Mouse (Mus musculus): ENCODE measurements around the gene Sik2. TPM values are rescaled to one million over a fixed set of nuclear protein-coding genes. Genes with fewer than 3 reads are reported as not detected.

Sik2 gene
- polyA plus RNA-seq, 1 experiment from 2014 or later = 7.0 TPM

GRCm38 (mm10) chr9:50981499-50982190, 27.2 kb downstream of the Sik2 start:
- WGBS (ENCODE audit: insufficient replicate concordance) = 78% methylated on average over 4 of the region's 4 CpGs
- no peak overlapping the region for H3K9ac ChIP-seq
- H3K4me3 ChIP-seq (replicated peaks) = no peak overlapping the region
- no peaks in the 10 kb centered on the region for H3K27me3 ChIP-seq
- ATAC-seq (ENCODE audit: low read depth) (no peak), DNase-seq (no peak)
- no peak overlapping the region for H3K27ac ChIP-seq
- H3K9me3 ChIP-seq (replicated peaks) = no peaks in the 10 kb centered on the region
- H3K4me1 ChIP-seq (replicated peaks) = peaks cover 3% of the 10 kb centered on the region; the same call in 1 of the 2 replicates
- H3K4me2 ChIP-seq = no peak overlapping the region
- 0 out of 2 replicates have a peak, but pooled peaks cover 2% of the 10 kb centered on the region for H3K36me3 ChIP-seq

DNA sequence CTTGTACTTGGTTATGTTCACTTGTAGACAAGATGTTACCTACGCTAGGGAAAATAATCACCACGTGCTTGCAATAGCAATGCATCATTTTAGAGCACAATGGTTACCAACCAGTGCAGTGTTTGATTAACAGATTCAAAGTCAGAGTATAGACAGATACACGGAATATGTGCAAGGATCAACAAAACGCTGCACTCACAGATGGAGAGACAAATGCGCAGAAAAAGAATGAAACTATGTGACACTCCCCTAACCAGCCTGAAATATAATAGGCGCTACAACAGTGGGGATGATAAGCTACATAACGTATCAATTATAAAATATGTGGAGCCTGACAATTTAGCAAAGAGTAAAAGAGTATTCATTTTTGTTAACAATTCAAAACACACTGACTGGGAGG, 34.2 kb downstream of the Sik2 start:
- DNase-seq = no peak
- ATAC-seq (ENCODE audit: low read depth) = no peak
- WGBS (ENCODE audit: insufficient replicate concordance) = 84% methylated on average over 7 of the region's 7 CpGs
- Histone ChIP-seq H3K9ac (no peak overlapping the region), H3K9me3 (replicated peaks) (no peaks in the 10 kb centered on the region), H3K4me3 (replicated peaks) (no peak overlapping the region), H3K27me3 (no peaks in the 10 kb centered on the region), H3K36me3 (no peaks in the 10 kb centered on the region), H3K27ac (no peak overlapping the region), H3K4me1 (replicated peaks) (peaks cover 7% of the 10 kb centered on the region; the same call in 1 of the 2 replicates), H3K4me2 (no peak overlapping the region)

- 25% methylated on average over 4 of the region's 4 CpGs for WGBS (ENCODE audit: insufficient replicate concordance)
- no peak for DNase-seq
- H3K36me3 ChIP-seq = no peaks in the 10 kb centered on the region
These were observed 38.5 kb downstream of the Sik2 start for GRCm38 (mm10) chr9:50970413-50970812.

DNA sequence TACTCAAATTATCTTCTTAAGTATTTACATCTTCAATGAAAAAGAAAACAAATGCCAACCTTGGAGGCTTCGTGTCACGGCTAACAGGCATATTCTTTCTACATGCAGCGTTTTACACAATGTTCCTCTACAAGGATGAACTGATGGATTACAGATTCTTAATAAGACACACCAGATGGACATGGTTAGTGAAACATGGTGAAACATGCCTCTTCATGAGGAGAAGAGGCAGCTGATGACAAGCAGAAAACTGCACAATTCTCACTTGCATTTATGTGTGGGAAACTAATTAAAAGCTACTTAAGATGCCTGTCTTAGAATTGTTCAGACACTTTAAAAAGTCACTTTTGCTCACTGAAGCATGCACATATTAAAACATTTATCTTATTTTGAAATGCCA, 39.6 kb downstream of the Sik2 start:
- DNase-seq = no peak
- Histone ChIP-seq H3K27ac (no peak overlapping the region), H3K4me2 (no peak overlapping the region), H3K27me3 (no peaks in the 10 kb centered on the region), H3K4me3 (replicated peaks) (no peak overlapping the region), H3K9ac (no peak overlapping the region), H3K9me3 (replicated peaks) (no peaks in the 10 kb centered on the region), H3K4me1 (replicated peaks) (peaks cover 20% of the 10 kb centered on the region), H3K36me3 (no peaks in the 10 kb centered on the region)
- ATAC-seq (ENCODE audit: low read depth) = no peak
- WGBS (ENCODE audit: insufficient replicate concordance) = 92% methylated on average over 3 of the region's 3 CpGs

More at GRCm38 (mm10) chr9:50970413-50970812, 38.5 kb downstream of the Sik2 start:
- Histone ChIP-seq H3K4me2 (no peak overlapping the region), H3K9ac (no peak overlapping the region), H3K4me3 (replicated peaks) (no peak overlapping the region), H3K27ac (no peak overlapping the region), H3K9me3 (replicated peaks) (no peaks in the 10 kb centered on the region), H3K4me1 (replicated peaks) (peaks cover 15% of the 10 kb centered on the region), H3K27me3 (no peaks in the 10 kb centered on the region)
- ATAC-seq (ENCODE audit: low read depth) = no peak

DNA sequence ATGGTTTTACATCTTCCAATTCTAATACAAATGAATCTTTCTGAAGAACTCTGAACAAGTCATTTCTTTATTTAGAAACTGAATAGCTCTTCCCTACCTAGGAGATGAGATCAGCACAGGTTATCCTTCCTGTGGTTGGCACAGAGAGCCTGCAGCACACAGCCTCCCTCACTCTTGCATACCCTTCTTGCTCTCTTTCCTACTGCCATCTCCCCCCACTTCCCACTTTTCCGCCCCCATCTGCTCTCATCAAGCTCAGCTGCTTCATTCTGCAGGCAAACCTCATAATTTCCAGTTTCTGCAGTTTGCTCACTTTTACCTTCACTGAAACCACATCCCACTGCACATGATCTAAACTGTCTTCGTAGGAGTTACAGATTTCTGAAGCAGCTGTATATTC, 42.6 kb downstream of the Sik2 start:
- 44% methylated on average over 2 of the region's 2 CpGs for WGBS (ENCODE audit: insufficient replicate concordance)
- no peak overlapping the region for H3K27ac ChIP-seq
- no peak for DNase-seq
- H3K9ac ChIP-seq = no peak overlapping the region
- peaks cover 23% of the 10 kb centered on the region for H3K4me1 ChIP-seq (replicated peaks)
- H3K9me3 ChIP-seq (replicated peaks) = no peaks in the 10 kb centered on the region
- no peak overlapping the region for H3K4me3 ChIP-seq (replicated peaks)
- H3K36me3 ChIP-seq = no peaks in the 10 kb centered on the region
- H3K27me3 ChIP-seq = no peaks in the 10 kb centered on the region
- no peak for ATAC-seq (ENCODE audit: low read depth)
- H3K4me2 ChIP-seq = no peak overlapping the region

- DNase-seq = no peak
- H3K9me3 ChIP-seq (replicated peaks) = no peaks in the 10 kb centered on the region
These were observed 43.5 kb downstream of the Sik2 start for GRCm38 (mm10) chr9:50965392-50965791.

DNA sequence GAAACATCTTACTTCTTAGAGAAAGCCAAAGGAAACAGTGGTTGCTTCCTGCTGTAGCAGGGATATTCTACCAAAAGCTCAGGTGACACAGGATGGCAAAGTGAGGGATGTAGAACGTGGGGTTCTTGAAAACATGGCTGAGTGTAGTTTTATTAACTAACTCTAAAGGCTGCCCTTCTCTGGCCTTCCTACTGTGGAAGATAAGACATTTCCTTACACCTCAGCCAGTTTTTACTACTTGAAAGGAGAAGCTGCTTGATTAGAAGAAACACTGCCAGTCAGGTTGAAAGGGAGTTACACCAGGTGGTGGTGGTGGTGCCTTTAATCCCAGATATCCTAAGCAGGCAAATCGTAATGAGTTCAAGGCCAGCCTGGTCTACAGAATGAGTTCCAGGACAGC, 44.0 kb downstream of the Sik2 start:
- Histone ChIP-seq H3K4me3 (replicated peaks) (no peak overlapping the region), H3K4me2 (no peak overlapping the region), H3K27ac (no peak overlapping the region), H3K9me3 (replicated peaks) (no peaks in the 10 kb centered on the region), H3K4me1 (replicated peaks) (peaks cover 17% of the 10 kb centered on the region), H3K27me3 (no peaks in the 10 kb centered on the region), H3K36me3 (no peaks in the 10 kb centered on the region), H3K9ac (no peak overlapping the region)
- no peak for DNase-seq
- WGBS (ENCODE audit: insufficient replicate concordance) = 49% methylated on average over 2 of the region's 2 CpGs
- no peak for ATAC-seq (ENCODE audit: low read depth)

More at GRCm38 (mm10) chr9:50965392-50965791, 43.5 kb downstream of the Sik2 start:
- H3K4me1 ChIP-seq (replicated peaks) = peaks cover 17% of the 10 kb centered on the region
- no peaks in the 10 kb centered on the region for H3K27me3 ChIP-seq
- ATAC-seq (ENCODE audit: low read depth) = no peak
- no peaks in the 10 kb centered on the region for H3K36me3 ChIP-seq
- no peak overlapping the region for H3K4me2 ChIP-seq
- H3K27ac ChIP-seq = no peak overlapping the region
- H3K4me3 ChIP-seq (replicated peaks) = no peak overlapping the region
- no peak overlapping the region for H3K9ac ChIP-seq

- H3K9ac ChIP-seq = no peak overlapping the region
- ATAC-seq (ENCODE audit: low read depth) (no peak), DNase-seq (no peak)
- H3K4me1 ChIP-seq (replicated peaks) = no peaks in the 10 kb centered on the region
- 60% methylated on average over 6 of the region's 6 CpGs for WGBS (ENCODE audit: insufficient replicate concordance)
- H3K27me3 ChIP-seq = no peaks in the 10 kb centered on the region
- H3K9me3 ChIP-seq (replicated peaks) = no peaks in the 10 kb centered on the region
- no peak overlapping the region for H3K4me2 ChIP-seq
- no peaks in the 10 kb centered on the region for H3K36me3 ChIP-seq
- H3K27ac ChIP-seq = no peak overlapping the region
- no peak overlapping the region for H3K4me3 ChIP-seq (replicated peaks)
These were observed 50.9 kb downstream of the Sik2 start for GRCm38 (mm10) chr9:50957956-50958489.

DNA sequence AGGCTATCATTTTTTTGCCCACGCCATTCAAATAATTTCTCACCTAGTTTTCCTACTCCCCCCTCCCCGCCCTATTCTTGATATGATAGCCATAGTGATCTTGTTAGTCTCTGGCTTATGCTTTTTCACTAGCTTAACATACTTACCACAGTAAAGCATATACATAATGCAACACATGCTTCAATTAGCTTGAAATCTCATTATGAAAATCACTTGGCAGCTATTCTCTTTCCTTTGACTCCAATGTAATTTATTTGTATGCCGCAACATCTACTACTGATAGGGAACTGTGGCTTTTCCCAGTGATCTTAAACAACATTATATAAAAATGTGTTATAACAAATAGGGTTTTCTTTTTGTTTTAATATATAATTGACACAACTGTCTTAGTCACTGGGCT, 53.7 kb downstream of the Sik2 start:
- no peak overlapping the region for H3K27ac ChIP-seq
- no peak overlapping the region for H3K4me3 ChIP-seq (replicated peaks)
- DNase-seq (no peak), ATAC-seq (ENCODE audit: low read depth) (no peak)
- no peak overlapping the region for H3K9ac ChIP-seq
- no peaks in the 10 kb centered on the region for H3K9me3 ChIP-seq (replicated peaks)
- H3K4me1 ChIP-seq (replicated peaks) = no peaks in the 10 kb centered on the region
- WGBS (ENCODE audit: insufficient replicate concordance) = 86% methylated on average over 3 of the region's 3 CpGs
- no peak overlapping the region for H3K4me2 ChIP-seq
- peaks cover 7% of the 10 kb centered on the region; the same call in 1 of the 2 replicates for H3K36me3 ChIP-seq
- no peaks in the 10 kb centered on the region for H3K27me3 ChIP-seq

GRCm38 (mm10) chr9:50948097-50948823, 60.6 kb downstream of the Sik2 start:
- no peak overlapping the region for H3K4me2 ChIP-seq
- WGBS (ENCODE audit: insufficient replicate concordance) = 88% methylated on average over 7 of the region's 7 CpGs
- H3K4me3 ChIP-seq (replicated peaks) = no peak overlapping the region
- H3K27ac ChIP-seq = no peak overlapping the region
- DNase-seq = no peak
- H3K9me3 ChIP-seq (replicated peaks) = no peaks in the 10 kb centered on the region
- no peak overlapping the region for H3K9ac ChIP-seq
- H3K27me3 ChIP-seq = no peaks in the 10 kb centered on the region
- H3K36me3 ChIP-seq = peaks cover 10% of the 10 kb centered on the region; the same call in 1 of the 2 replicates
- peaks cover 14% of the 10 kb centered on the region for H3K4me1 ChIP-seq (replicated peaks)
- ATAC-seq (ENCODE audit: low read depth) = no peak

- Histone ChIP-seq H3K4me2 (no peak overlapping the region), H3K9ac (no peak overlapping the region), H3K27me3 (no peaks in the 10 kb centered on the region), H3K27ac (no peak overlapping the region), H3K4me3 (replicated peaks) (no peak overlapping the region), H3K9me3 (replicated peaks) (no peaks in the 10 kb centered on the region), H3K36me3 (0 out of 2 replicates have a peak, but pooled peaks cover 3% of the 10 kb centered on the region), H3K4me1 (replicated peaks) (peaks cover 26% of the 10 kb centered on the region)
- 13% methylated on average over 1 of the region's 1 CpGs for WGBS (ENCODE audit: insufficient replicate concordance)
- no peak for ATAC-seq (ENCODE audit: low read depth)
- no peak for DNase-seq
These were observed 62.5 kb downstream of the Sik2 start for GRCm38 (mm10) chr9:50946338-50946737.

Data from liver, embryonic 13.5 days (tissue).